Mouse (Mus musculus): ENCODE data around the gene Gm20532. TPM values are rescaled to one million over a fixed set of nuclear protein-coding genes. Genes with fewer than 3 reads are reported as not detected.
"Not testable (repeated sequence)": the region's sequence is repeated elsewhere in the genome, so short reads cannot be mapped to it uniquely, and the experiment has no call there.

The Gm20532 gene
- total RNA-seq, 4 experiments from 2014 or later, result not detected

DNA sequence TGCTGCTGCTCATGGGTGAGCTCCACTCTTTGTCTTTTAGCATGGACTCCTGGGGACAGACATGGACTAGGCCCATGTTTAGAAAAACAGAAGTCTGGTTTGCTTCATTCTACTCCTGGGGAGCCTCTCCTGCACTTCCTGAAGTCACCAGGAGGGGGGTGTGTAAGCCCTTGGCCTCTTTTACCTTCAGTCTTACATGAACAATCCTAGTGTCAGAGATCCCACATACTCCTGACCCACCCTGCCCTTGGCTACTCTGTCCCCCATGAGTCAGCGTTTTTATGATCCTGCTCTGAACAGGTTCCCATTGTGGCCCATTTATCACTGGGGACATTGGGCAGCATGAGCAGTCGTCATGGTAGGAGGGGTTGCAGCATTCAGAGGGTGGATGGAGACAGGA, 57.5 kb downstream of the Gm20532 start:
- DNase-seq (ENCODE audit: low spot score in 2 of 2), result no peak

GRCm38 (mm10) chr2:26646643-26647293, 60.3 kb downstream of the Gm20532 start:
- peak in 1 of 2 experiments; percentile 46 for DNase-seq (ENCODE audit: low spot score in 2 of 2)

DNA sequence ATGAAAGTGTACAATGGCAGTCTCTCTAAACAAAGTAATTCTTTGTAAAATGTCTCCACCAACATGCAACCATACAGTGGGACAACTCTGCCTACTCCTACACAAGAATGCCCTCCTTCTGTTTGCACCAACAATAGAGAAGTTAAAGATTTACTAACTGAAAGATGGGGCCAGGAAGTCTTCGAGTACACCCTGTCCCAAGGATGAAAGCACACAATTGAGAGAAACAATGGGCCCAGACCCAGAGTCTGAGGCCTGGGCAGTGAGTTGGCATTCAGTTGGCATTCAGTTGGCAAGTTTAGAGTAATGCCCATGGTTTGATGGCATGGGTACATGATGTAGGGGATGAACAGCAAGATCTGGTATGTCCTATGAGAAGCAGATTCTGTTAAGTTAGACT, 68.2 kb downstream of the Gm20532 start:
- DNase-seq (ENCODE audit: low spot score in 2 of 2), result no peak

GRCm38 (mm10) chr2:26657426-26657825, 71.0 kb downstream of the Gm20532 start:
- DNase-seq (ENCODE audit: low spot score in 2 of 2), result no peak

GRCm38 (mm10) chr2:26661143-26661752, 74.8 kb downstream of the Gm20532 start:
- no peak for DNase-seq (ENCODE audit: low spot score in 2 of 2)

DNA sequence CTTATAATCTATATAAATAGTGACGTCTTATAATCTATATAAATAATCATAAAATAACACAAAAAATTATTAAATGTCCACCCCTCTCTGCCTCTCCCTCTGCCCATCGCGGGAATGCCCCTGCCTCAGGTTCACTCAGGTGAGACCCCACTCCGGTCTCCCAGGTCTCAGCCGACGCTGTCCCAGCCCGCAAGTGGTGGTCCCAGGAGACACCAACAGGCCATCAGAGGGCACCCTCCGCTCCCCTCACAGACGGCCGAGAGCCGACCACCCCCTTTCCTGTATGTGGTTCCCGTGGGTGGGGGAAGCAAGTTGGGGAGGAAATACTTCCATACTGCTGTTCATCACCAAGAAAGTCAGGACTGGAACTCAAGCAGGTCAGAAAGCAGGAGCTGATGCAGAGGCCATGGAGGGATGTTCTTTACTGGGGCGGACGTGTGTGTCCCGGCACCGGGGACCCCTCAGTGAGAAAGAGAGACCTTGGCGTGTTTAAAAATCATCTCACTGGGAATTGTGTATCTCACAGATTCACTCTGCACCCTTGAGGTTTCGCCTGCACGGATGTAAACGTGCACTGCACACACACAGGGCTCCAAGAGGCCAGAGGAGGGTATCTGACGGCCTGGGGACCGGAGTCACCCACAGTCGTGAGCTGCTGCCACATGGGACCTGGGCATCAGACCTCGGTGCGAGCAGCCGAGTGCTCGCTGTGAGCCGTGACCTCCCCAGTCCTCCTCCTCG, 75.5 kb downstream of the Gm20532 start:
- DNase-seq (ENCODE audit: low spot score in 2 of 2), result no peak

DNA sequence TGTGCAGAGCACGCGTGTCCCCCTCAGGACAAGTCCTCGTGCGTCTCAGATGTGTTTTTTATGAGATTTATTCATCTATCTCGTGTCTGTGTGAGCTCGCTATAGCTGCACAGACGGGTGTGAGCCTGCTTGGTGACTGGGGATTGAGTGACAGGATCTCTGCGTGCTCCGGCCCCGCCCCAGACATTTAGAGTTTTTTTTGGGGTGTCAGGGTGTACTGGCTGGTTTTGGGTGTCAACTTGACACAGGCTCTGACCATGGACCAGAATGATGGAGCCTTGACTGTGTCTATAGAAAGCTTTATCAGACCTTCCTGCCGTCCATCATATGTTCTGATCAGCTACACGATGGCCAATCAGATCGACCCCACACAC, 76.1 kb downstream of the Gm20532 start:
- no peak for DNase-seq (ENCODE audit: low spot score in 2 of 2)

DNA sequence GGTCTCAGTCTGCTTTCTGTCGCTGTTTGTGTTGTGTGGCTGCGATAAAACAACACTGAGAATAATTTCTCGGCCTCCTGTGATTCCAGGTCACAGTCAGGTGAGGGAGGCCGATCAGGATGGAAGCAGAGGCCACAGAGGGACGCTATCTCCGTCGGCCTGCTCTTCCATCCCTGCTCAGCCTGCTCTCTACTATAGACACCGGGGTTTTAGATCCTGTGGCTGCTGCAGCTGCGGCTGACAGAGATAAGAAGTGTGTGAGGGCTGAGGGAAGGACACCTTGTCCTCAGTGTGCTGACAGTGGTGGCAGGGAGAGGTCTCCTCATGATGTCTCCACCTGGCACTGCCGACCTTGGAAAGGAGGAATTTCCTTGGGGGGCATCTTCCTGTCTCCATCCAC, 76.7 kb downstream of the Gm20532 start:
- no peak for DNase-seq (ENCODE audit: low spot score in 2 of 2)

DNA sequence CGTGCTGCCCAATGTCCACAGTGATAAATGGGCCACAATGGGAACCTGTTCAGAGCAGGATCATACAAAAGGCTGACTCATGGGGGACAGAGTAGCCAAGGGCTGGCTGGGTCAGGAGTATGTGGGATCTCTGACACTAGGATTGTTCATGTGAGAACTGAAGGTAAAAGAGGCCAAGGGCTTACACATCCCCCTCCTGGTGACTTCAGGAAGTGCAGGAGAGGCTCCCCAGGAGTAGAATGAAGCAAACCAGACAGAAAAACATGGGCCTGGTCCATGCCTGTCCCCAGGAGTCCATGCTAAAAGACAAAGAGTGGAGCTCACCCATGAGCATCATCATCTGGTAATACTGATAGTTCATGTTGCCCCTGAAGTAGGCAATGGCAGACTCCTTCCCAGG, 77.1 kb downstream of the Gm20532 start:
- DNase-seq (ENCODE audit: low spot score in 2 of 2), result not testable (repeated sequence)

GRCm38 (mm10) chr2:26668746-26669145, 82.3 kb downstream of the Gm20532 start:
- no peak for DNase-seq (ENCODE audit: low spot score in 2 of 2)

- no peak for DNase-seq (ENCODE audit: low spot score in 2 of 2)
These were observed 84.7 kb downstream of the Gm20532 start, which contains the start of gene Lcn4 for GRCm38 (mm10) chr2:26671182-26671581. Gene Lcn4, minus strand, starts transcription at chr2:26671282.

Small RNA genes within 50 kb of the gene (microRNA-seq; reads per million reads assigned to microRNA genes)
- gene Mir126a (0.42 to 0.88 reads per million in 2 experiments), gene Mir126b (0 reads per million in 2 experiments)

Other genes starting within 250 kb of the Gm20532 start
- 10 to 100 TPM; 24.5 to 27.8 (median 26.1) TPM for gene Dnlz, start 234.5 kb upstream of the Gm20532 start, total RNA-seq (2022)
- gene Card9, start 225.7 kb upstream of the Gm20532 start, total RNA-seq (2022), result 1 to 10 TPM; 1.6 to 3.9 (median 3.0) TPM
- gene Snapc4, start 206.0 kb upstream of the Gm20532 start, total RNA-seq (2022), result 10 to 100 TPM; 52.6 to 88.3 (median 75.3) TPM
- 100 to 1,000 TPM; 130 to 136 (median 133) TPM for gene Entr1, start 197.3 kb upstream of the Gm20532 start, total RNA-seq (2022)
- gene Pmpca, start 197.3 kb upstream of the Gm20532 start, total RNA-seq (2022), result 10 to 100 TPM; 90.0 to 96.3 (median 92.2) TPM
- 10 to 100 TPM; 23.8 to 29.1 (median 25.7) TPM for gene Inpp5e, start 177.4 kb upstream of the Gm20532 start, total RNA-seq (2022)
- gene Sec16a, start 141.4 kb upstream of the Gm20532 start, total RNA-seq (2022), result 10 to 100 TPM; 41.2 to 50.9 (median 43.0) TPM
- gene Notch1, start 70.0 kb upstream of the Gm20532 start, total RNA-seq (2022), result 10 to 100 TPM; 23.3 to 28.8 (median 26.6) TPM
- 10 to 100 TPM; 63.8 to 88.2 (median 66.2) TPM for gene Egfl7, start 6.6 kb upstream of the Gm20532 start, total RNA-seq (2022)
- 1 to 10 TPM; 1.5 to 3.9 (median 3.6) TPM for gene Agpat2, start 17.8 kb downstream of the Gm20532 start, total RNA-seq (2022)
- 10 to 100 TPM; 69.1 to 74.8 (median 73.2) TPM for gene Fam69b, start 41.8 kb downstream of the Gm20532 start, total RNA-seq (2022)
- not detected for gene Lcn4, start 84.6 kb downstream of the Gm20532 start, total RNA-seq (2022)